Mouse (Mus musculus) forebrain, postnatal 0 days (tissue): ENCODE results near the gene Camk2g. TPM values are rescaled to one million over a fixed set of nuclear protein-coding genes. Genes with fewer than 3 reads are reported as not detected.

Source experiments
- ATAC-seq: fragments of 200-750 bp; cut with Nextera tagmentation; 2 replicates; pipeline ENCODE4 v1.8.0; 2017; ENCODE audit warnings: mild to moderate bottlenecking, moderate library complexity
- DNase-seq: peaks from one replicate; pipeline ENCODE4 v3.0.0-alpha.2; 2015
- H3K27ac ChIP-seq: fragments of 300-500 bp; sonication (generic); 2 replicates; pipeline ENCODE4 v1.5.1; 2014; ENCODE audit warnings: low read depth, mild to moderate bottlenecking, antibody characterized with exemption, low read length, moderate library complexity, mixed read lengths
- H3K27me3 ChIP-seq: fragments of 300-500 bp; sonication (generic); 2 replicates; pipeline ENCODE4 v1.6.1; 2014; ENCODE audit warnings: mild to moderate bottlenecking, low read length, mixed read lengths; ENCODE audit not compliant: insufficient read depth
- H3K36me3 ChIP-seq: fragments of 300-500 bp; sonication (generic); 2 replicates; pipeline ENCODE4 v1.6.1; 2014; ENCODE audit warnings: mild to moderate bottlenecking, moderate library complexity; ENCODE audit not compliant: insufficient read depth
- H3K4me1 ChIP-seq: fragments of 300-500 bp; sonication (generic); 2 replicates; pipeline ENCODE4 v1.6.1; 2014; ENCODE audit warnings: antibody characterized with exemption; ENCODE audit not compliant: insufficient read depth
- H3K4me2 ChIP-seq: fragments of 300-500 bp; sonication (generic); 2 replicates; pipeline ENCODE4 v1.6.1; 2014; ENCODE audit warnings: low read depth, mild to moderate bottlenecking, moderate library complexity
- H3K4me3 ChIP-seq: fragments of 300-500 bp; sonication (generic); 2 replicates; pipeline ENCODE4 v1.5.1; 2014; ENCODE audit warnings: low read depth, low read length, mixed read lengths
- H3K9ac ChIP-seq: fragments of 300-500 bp; sonication (generic); 2 replicates; pipeline ENCODE4 v1.6.1; 2014; ENCODE audit warnings: mild to moderate bottlenecking
- H3K9me3 ChIP-seq: fragments of 300-500 bp; sonication (generic); 2 replicates; pipeline ENCODE4 v1.6.1; 2016; ENCODE audit warnings: low read length
- CTCF ChIP-seq: sonication (generic); IDR thresholded peaks from 2 replicates; pipeline ENCODE4 v1.5.1; 2016; ENCODE audit warnings: antibody characterized with exemption, control low read depth, low read depth
- WGBS: fragments of 180-500 bp; shearing (Covaris S2); extraction: QIAGEN DNeasy Blood & Tissue Kit; methylation state at CpG from one replicate; pipeline ENCODE4 v1.1.7; 2014; 5-methylcytosine and 5-hydroxymethylcytosine counted together
- polyA plus RNA-seq: library from polyadenylated mRNA; unstranded; fragments of >200 nt; fragmentation: Nextera tagmentation; extraction: Ambion mirVana; gene quantifications from 2 replicates; pipeline ENCODE4 v1.2.1, GENCODE M21; 2015
- total RNA-seq: library from RNA; depleted of rRNA; stranded (reverse); fragments of >200 nt; gene quantifications from 2 replicates; pipeline ENCODE4 v1.2.3, GENCODE M21; 2014

The Camk2g gene
- total and polyA plus RNA-seq, 2 experiments from 2014 or later = 145 to 231 TPM

DNA sequence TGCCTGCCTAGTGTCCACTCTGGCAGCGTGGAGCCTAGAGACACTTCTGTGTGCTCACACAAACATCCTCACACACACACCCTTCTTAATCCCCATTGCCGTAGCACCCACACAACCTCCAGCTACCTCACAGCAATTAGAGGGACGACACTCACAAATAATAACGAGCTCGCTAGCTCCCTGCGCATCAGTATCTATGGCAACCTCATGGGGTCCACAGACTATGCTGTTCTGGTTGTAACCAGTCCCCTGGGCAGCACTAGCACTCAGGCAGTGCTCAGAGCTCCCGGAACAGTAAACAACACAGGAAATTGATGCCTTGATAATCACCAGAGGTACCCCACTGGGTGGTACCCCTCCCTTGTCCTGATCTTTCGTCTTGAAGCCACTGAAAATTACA is 2.8 kb upstream of the Camk2g start:
- peaks cover 13% of the 10 kb centered on the region; the same call in 1 of the 2 replicates for H3K4me1 ChIP-seq
- peak; percentile 49 for DNase-seq
- H3K36me3 ChIP-seq = no peaks in the 10 kb centered on the region
- no peaks in the 10 kb centered on the region for H3K27me3 ChIP-seq
- no peaks in the 10 kb centered on the region for H3K9me3 ChIP-seq
- no peak overlapping the region for H3K27ac ChIP-seq
- peak; percentile 49 for ATAC-seq
- H3K4me3 ChIP-seq = no peak overlapping the region
- no peak overlapping the region; the same call in 1 of the 2 replicates for H3K9ac ChIP-seq
- 0 out of 2 replicates have a peak overlapping the region, but pooled peaks have one; percentile 1 for H3K4me2 ChIP-seq
- no peak for TF ChIP-seq CTCF
- WGBS = 15% methylated on average over 8 of the region's 8 CpGs

DNA sequence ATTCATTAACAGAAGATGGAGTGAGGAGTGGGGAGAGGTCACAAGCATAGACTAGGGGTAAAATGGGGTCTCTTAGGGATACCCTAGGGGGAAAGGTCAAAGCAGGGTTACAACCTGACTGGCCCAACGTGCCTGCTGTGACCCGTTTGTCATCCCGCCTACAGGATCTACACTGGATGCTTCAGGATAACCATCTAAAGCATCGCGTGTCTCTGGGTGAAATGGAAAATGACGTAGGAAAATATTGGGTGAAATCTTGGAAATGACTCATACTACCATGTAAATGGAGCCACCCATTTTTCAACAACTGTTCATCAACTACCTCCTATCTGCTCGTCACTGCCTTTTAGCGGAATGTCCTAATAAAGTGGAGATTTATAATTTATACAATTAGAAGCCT is 2.3 kb upstream of the Camk2g start:
- H3K9ac ChIP-seq = no peak overlapping the region
- ATAC-seq (no peak), DNase-seq (no peak)
- H3K36me3 ChIP-seq = no peaks in the 10 kb centered on the region
- TF ChIP-seq CTCF = no peak
- 70% methylated on average over 8 of the region's 8 CpGs for WGBS
- no peak overlapping the region for H3K4me3 ChIP-seq
- peaks cover 13% of the 10 kb centered on the region; the same call in 1 of the 2 replicates for H3K4me1 ChIP-seq
- H3K27me3 ChIP-seq = no peaks in the 10 kb centered on the region
- no peak overlapping the region for H3K27ac ChIP-seq
- no peak overlapping the region for H3K4me2 ChIP-seq
- H3K9me3 ChIP-seq = no peaks in the 10 kb centered on the region

DNA sequence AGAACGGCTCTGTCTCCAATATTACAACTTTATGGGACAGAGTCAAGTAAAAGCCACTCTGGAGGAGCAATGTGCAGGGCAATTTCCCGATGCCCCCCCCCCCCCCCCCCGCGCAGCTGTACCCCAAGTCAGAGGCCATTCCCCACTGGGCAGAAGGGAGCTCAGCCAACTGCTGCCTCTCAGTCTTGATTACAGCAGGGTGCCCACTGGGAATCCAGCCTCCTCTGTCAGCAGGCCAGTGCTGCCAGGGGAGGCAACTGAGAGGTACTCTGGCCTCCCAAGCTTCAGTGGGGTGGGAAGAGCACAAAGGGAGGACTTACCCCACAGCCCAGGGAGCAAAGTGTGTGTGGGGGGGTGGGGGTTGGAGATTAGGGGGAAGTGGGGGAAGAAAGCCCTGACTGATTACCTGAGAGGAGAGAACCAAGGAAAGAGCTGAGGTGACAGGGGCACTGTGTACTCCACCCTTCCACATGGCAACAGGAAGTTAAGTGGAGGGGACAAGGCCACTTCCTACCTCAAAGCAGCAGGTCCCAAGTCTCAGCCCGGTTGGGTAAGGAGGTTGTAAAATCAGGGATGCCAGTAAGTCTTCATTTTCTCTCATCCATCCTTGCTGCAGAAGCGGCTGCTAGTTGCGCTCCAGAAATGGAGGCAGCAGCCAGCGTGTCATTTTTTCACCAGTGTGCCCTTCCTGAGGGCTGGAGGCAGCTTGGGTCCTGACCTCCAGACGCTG is 1.7 kb upstream of the Camk2g start:
- Histone ChIP-seq H3K4me3 (no peak overlapping the region), H3K27ac (no peak overlapping the region), H3K36me3 (peaks cover 4% of the 10 kb centered on the region; the same call in 1 of the 2 replicates), H3K4me2 (no peak overlapping the region), H3K9ac (no peak overlapping the region), H3K4me1 (peaks cover 13% of the 10 kb centered on the region; the same call in 1 of the 2 replicates), H3K9me3 (no peaks in the 10 kb centered on the region), H3K27me3 (no peaks in the 10 kb centered on the region)
- WGBS = 57% methylated on average over 7 of the region's 9 CpGs
- no peak for TF ChIP-seq CTCF
- DNase-seq (no peak), ATAC-seq (no peak)

DNA sequence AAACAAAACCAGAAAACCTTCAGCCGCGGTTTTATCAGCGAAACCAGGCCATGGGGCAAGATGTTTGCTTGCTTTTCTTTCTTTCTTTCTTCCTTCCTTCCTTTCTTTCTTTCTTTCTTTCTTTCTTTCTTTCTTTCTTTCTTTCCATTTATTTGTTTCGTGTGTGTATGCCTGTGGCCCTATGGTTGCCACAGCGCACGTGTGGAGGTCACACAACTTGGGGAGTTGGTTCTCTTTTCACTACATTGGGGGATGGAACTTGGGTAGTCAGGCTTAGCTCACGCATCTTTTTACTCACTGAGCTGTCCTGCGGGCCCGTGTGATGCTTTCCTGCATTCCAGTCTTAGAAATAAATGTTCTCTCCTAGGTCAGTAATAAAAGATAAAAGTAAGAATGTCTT is 701 bp upstream of the Camk2g start:
- TF ChIP-seq CTCF = no peak
- Histone ChIP-seq H3K36me3 (peaks cover 14% of the 10 kb centered on the region), H3K4me3 (peak overlapping the region; percentile 85), H3K9me3 (no peaks in the 10 kb centered on the region), H3K4me2 (peak overlapping the region; percentile 83), H3K27ac (no peak overlapping the region; the same call in 1 of the 2 replicates), H3K27me3 (no peaks in the 10 kb centered on the region), H3K4me1 (peaks cover 13% of the 10 kb centered on the region; the same call in 1 of the 2 replicates), H3K9ac (peak overlapping the region; percentile 76)
- DNase-seq (no peak), ATAC-seq (no peak)
- WGBS = 10% methylated on average over 9 of the region's 9 CpGs

DNA sequence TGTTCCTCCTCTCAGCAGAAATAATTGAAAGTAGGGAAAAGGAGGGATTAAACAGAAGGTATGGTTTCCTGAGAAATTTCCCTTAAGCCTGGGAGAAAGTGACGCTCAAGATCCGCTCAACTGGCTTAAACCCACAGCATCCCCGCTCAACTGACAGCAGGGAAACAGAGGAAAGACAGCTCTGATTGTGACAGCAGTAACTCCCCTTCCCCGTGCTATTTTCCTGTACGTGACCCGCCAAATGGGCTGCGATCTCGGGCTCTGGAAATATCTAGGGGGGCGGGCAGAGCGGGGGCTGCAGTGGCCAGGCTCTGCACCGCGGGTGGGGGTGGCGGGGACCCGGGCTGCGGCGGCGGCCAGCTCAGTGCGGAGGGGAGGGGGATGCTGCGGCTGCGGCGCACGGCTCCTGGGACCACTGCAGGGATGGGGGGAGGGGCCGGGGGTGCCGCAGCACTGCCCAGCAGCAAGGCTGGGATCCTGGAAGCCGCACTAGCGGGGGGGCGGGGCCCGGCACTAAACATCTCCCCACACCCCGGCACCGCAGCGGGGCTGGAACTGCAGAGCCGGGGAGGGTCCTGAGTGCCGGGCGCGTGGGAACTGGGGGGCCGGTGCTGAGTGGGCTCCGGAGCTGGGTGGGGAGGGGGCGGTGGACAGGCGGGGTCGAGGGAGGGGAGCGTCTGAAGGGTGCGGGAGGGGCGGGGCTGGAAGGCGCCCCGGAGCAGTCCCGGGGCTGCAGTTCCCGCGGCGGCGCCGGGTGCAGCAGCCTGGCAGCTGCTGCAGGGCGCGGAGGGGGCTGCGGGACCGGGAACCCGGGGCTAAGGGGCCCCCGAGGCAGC is 748 bp downstream of the Camk2g start:
- Histone ChIP-seq H3K4me1 (peaks cover 13% of the 10 kb centered on the region; the same call in 1 of the 2 replicates), H3K9me3 (no peaks in the 10 kb centered on the region), H3K9ac (peak overlapping the region; percentile 76), H3K4me2 (peak overlapping the region; percentile 83), H3K4me3 (peak overlapping the region; percentile 85), H3K27ac (peak overlapping the region; percentile 73), H3K27me3 (no peaks in the 10 kb centered on the region), H3K36me3 (peaks cover 19% of the 10 kb centered on the region)
- no peak for TF ChIP-seq CTCF
- under 1% methylated on average over 35 of the region's 57 CpGs for WGBS
- peak; percentile 32 for DNase-seq
- peak; percentile 65 for ATAC-seq

DNA sequence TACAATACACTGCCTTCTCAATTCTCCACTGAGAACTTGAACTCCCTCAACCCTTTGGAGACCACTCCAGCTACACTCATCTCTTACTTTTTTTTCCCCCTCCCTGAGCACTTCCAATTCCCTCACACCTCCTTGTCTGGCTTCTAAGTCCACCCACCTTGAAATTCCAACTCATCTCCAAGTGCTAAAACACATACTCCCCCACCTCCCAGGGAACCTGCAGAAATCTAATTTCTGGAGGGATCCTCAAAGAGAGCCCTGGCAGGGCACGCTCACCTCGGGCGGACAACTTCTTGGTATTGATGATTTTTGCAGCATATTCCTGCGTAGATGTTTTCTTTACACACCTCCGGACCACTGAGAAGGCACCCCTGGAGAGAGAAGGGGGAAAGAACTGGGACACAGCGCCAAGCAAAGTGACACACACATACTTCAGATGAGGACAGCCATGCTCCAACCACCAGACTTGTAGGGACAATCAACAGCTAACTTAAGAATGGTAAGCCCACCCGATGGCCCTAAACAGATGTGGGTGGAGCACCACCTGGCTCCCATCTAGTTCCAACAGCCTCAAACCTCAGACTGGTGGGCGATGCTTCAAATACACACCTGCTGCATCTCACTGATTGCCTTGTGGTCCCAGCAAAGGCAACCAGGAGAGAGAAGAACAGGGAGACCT is 1.5 kb downstream of the Camk2g start:
- peak overlapping the region; percentile 76 for H3K9ac ChIP-seq
- peak overlapping the region; percentile 85 for H3K4me3 ChIP-seq
- no peaks in the 10 kb centered on the region for H3K9me3 ChIP-seq
- TF ChIP-seq CTCF = no peak
- H3K27ac ChIP-seq = no peak overlapping the region
- no peak for ATAC-seq
- peaks cover 20% of the 10 kb centered on the region for H3K36me3 ChIP-seq
- H3K4me1 ChIP-seq = peaks cover 13% of the 10 kb centered on the region; the same call in 1 of the 2 replicates
- 69% methylated on average over 8 of the region's 8 CpGs for WGBS
- H3K27me3 ChIP-seq = no peaks in the 10 kb centered on the region
- DNase-seq = no peak
- H3K4me2 ChIP-seq = peak overlapping the region; percentile 83
